Mouse (Mus musculus) megakaryocyte, adult 5-6 weeks (primary cell): Measurements from ENCODE around the gene Epb41l4b. TPM values are rescaled to one million over a fixed set of nuclear protein-coding genes. Genes with fewer than 3 reads are reported as not detected.
A peak's percentile ranks its signal among the peaks of the same experiment; 100 is the strongest.

ENCODE experiments used
- ATAC-seq: 2 replicates; pipeline ENCODE4 v1.8.0; 2016; ENCODE audit warnings: mild to moderate bottlenecking, inconsistent platforms; ENCODE audit not compliant: poor library complexity, severe bottlenecking
- total RNA-seq, 2 experiments: library from RNA; stranded (forward) in 1 of 2; stranded (reverse) in 1 of 2; fragments of 153-499, 151-499 nt in 1 of 2; fragments of 221-1000, 200-1000 nt in 1 of 2; gene quantifications; 2 replicates each; pipeline versions ENCODE4 v1.2.3 to v1.2.4; 2015 to 2017

Epb41l4b gene
- total RNA-seq, 2 experiments from 2014 or later: 2.8 to 2.9 TPM

GRCm38 (mm10) chr4:56946641-56947640 is 196.3 kb downstream of the Epb41l4b start, which contains the start of gene Tmem245:
Gene Tmem245, minus strand, starts transcription at chr4:56947437.
- peak; percentile 99 for ATAC-seq

GRCm38 (mm10) chr4:56946180-56946579 is 197.1 kb downstream of the Epb41l4b start:
- no peak for ATAC-seq

GRCm38 (mm10) chr4:56944286-56944685 is 199.0 kb downstream of the Epb41l4b start:
- no peak for ATAC-seq

GRCm38 (mm10) chr4:56943258-56943657 is 200.0 kb downstream of the Epb41l4b start:
- no peak for ATAC-seq

- ATAC-seq: no peak
Measured at GRCm38 (mm10) chr4:56942567-56942966, 200.7 kb downstream of the Epb41l4b start.

Other genes starting within 250 kb of the Epb41l4b start
- 10.1 and 10.9 TPM in 2 replicates for gene Tmem245, start 196.0 kb downstream of the Epb41l4b start, total RNA-seq (2015)
- 4.6 and 10.0 TPM in 2 replicates for gene Tmem245, start 196.0 kb downstream of the Epb41l4b start, total RNA-seq (2017)
- not detected in 2 replicates for gene Frrs1l, start 153.0 kb downstream of the Epb41l4b start, total RNA-seq (2015)
- gene Frrs1l, start 153.0 kb downstream of the Epb41l4b start, total RNA-seq (2017): not detected in 2 replicates
- 0.13 and 0.57 TPM in 2 replicates for gene Ptpn3, start 158.4 kb upstream of the Epb41l4b start, total RNA-seq (2015)
- 0.59 and 1.6 TPM in 2 replicates for gene Ptpn3, start 158.4 kb upstream of the Epb41l4b start, total RNA-seq (2017)